Mouse (Mus musculus): Measurements from ENCODE around the gene Skor1.

The Skor1 gene

GRCm38 (mm10) chr9:63149372-63149766 is 608 bp upstream of the Skor1 start:
- in situ Hi-C loops (cut with MboI) = no loop called here

DNA sequence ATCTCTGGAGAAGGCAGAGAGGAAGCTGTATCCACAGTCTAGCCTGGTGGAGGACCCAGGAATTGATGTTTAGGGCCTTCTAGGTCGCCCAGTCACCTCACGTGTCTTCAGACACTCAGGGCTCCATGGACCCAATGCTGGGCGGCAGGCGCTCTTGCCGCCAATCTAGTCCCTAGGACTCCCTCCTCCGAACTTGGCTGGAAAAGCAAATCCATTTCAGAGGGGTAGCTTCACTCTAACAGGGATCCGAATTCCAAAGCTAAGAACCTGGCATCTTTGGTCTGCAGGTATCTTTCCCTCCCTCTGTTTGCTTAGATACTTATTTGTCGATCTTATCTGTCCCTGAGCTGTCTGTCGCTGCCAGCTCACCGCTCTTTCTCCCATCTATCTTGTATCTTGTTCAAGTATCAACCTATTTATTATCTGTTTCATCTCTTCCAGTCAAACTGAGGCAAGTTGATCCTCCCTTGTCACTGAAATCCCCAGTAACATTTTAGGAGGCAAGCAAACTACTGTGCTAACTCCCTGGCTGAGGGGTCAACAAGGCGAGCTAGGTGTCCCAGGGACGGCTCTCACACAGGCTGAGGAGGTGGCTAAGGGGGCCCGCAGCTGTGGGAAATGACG is 863 bp downstream of the Skor1 start:
- in situ Hi-C loops (cut with MboI) = no loop called here

DNA sequence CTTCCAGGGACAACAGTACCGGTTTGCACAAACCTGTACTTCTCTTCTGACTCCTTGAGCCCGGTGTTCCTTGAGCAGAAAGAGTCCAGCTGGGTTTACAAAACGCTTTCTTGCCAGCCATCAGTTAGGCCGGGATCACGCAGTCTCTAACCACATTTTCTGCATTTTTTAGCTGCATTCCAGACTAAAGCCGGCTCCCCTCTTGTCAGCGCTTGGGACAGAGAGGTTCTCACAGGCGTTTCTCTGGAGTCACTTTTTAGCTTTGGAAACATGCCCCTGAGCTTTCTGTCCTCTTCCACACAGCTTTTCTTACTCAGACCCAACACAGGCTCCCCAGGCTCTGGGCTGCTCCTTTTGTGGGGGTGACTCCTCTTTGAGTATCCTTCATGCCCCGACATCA is 1.5 kb downstream of the Skor1 start:
- in situ Hi-C loops (cut with MboI) = no loop called here

- in situ Hi-C loops (cut with MboI) = no loop called here
Measured at GRCm38 (mm10) chr9:63146856-63147274, 1.9 kb downstream of the Skor1 start.

DNA sequence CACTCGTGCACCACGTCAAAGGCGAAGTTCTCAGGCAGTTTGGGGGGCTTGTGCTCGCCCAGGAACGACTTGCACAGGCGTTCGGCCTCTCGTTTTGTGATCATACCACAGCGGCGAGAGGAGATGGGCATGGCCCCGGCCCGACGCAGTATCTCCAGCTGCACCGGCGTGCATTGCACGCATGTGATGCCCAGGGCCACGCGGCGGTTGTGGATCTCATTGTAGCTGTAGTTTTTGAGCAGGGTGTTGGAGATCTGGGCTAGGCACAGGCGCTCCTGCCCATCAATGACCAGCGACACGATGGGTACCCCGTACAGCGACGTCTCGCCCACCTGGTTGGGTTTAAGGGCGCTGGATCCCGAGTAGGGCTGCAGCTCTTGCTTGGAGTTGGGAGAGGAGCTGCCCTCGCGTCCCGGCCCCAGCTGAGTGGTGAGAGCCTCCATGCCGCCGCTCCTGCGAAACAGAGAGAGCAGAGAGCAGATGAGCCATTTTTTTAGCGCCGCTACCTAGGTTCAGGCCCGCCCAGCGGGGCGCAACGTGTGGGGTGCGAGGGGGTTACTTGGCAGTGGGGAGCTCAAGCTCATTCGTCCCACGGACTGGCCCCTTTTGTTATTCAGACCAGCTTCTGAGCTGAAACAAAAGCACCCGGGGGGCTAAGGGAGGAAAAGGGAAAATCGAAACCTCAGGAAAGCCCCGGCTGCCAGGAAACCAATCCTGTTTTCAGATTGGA is 2.5 kb downstream of the Skor1 start:
- in situ Hi-C loops (cut with MboI) = no loop called here

DNA sequence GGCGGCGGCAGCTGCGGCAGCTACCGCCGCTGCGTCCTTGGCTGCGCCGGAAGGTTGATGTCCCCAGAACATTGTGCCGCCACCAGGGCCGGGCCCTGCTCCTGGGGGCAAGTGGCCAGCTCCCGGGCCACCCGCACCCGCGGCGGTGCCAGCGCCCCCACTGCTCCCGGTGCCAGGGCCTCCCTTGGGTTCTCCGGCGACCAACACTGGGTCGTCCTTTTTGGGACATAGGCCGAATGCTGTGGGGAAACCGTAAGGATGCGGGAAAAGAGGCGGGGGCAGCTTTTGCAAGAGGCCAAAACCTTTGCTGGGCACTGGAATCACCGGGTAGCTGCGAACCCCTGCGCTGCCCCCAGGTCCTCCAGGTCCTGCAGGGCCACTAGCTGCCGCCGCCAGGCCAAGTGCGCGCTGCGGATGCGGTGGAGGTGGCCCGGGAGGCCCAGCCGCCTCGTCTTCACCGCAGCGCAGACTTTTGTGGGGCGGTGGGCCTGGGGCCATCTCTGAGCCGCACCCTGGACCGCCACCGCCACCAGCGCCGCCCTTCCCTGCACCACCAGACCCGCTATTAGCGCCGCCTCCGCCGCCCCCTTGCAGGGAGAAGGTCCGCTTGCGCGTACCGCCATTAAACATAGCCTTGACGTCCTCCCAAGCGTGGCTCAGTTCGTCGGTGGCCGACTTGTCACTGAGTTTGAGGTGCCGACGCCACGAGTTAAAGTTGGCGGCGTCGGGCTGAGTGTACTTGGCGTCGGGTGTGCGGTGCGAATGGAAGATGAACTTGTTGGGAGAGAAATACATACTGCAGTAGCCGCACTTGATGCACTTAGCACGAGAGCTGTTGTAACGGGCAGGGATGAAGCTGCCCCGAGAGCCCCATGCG is 3.3 kb downstream of the Skor1 start:
- in situ Hi-C loops (cut with MboI) = no loop called here

DNA sequence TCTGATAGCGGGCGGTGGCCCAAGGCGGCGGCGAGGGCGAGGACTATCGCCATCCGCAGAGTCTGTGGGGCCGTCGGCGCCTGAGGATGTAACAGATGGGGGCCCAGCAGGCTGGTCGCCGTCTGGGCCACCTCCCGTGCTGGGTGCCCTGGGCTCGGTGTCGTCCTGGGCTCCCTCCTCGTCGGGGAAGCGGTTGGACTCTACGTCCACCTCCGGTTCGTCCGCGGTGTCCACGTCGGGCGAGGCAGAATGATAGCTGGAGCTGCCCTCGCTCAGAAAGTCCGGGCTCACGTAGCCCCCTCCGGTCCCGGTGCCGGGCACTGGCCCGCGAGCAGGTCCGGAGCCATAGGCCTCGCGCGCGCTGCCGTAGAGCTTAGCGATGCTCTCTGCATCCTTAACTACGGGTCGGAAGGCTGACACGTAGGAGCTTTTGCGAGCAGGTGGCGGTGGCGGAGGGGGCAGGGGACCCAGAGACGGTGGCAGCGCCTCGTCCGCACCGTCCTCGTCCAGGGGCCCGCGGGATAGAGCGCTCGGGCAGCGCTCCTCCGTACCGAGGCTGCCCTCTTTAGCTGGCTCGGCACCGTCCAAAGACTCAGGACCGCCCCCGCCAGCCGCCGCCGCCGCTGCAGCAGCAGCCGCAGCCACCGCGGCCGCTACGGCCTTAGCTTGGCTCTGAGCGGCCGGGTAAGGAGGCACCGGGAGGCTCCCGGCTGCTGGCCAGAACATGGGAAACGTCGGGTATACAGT is 4.1 kb downstream of the Skor1 start:
- in situ Hi-C loops (cut with MboI) = no loop called here

GRCm38 (mm10) chr9:63143641-63144501 is 4.9 kb downstream of the Skor1 start:
- in situ Hi-C loops (cut with MboI) = no loop called here

DNA sequence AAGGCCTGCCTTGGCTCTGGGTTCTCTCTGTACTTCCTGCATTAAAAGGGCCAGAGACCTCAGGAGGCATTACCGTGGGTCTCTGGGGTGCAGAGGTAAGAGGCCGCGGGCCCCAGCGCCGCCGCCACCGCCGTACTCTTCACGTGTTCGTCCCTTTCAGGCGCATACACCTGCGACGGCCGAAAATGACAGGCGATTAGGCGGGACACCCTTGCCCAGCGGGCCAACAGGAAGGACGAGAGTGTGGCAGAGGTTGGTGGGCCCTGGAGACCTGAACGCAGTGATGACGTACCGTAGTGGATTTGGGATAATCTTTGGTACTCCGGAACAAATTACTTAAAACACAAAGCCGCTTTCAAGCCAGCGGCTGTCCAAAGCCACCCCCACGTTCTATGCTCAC is 5.5 kb downstream of the Skor1 start:
- in situ Hi-C loops (cut with MboI) = no loop called here

DNA sequence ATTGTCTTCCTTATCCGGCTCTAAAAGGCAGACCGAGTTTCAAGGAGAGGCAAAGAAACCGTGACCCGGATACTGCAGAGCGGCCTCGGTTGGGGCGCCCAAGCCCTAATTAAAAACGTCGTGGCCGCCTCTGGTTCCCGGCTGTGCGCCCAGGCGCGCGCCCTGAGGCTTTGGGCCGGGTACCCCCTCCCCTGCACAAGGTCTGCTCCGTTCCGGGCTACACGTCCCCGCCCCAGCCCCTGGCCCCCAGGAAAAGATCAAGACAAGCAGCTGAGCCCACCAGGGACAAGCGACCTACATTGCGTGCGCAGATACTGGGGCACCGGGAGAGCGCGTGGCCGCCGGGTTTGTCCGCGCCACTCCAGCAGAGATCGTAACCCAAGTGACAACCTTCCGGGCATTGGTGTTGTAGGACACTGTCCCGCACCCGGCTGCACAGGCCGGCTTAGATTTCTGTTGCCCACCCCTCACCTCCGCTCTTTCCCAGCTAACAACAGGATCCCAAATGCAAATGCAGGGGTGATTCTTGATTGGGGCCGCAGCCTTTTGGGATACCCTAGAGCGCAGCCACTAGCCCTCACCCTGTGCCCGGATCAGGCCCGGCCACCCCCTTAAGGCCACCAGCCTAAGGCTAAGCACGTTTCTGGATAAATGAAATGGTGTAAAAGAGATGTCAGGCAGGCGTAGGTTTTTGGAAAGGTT is 6.3 kb downstream of the Skor1 start:
- in situ Hi-C loops (cut with MboI) = no loop called here

DNA sequence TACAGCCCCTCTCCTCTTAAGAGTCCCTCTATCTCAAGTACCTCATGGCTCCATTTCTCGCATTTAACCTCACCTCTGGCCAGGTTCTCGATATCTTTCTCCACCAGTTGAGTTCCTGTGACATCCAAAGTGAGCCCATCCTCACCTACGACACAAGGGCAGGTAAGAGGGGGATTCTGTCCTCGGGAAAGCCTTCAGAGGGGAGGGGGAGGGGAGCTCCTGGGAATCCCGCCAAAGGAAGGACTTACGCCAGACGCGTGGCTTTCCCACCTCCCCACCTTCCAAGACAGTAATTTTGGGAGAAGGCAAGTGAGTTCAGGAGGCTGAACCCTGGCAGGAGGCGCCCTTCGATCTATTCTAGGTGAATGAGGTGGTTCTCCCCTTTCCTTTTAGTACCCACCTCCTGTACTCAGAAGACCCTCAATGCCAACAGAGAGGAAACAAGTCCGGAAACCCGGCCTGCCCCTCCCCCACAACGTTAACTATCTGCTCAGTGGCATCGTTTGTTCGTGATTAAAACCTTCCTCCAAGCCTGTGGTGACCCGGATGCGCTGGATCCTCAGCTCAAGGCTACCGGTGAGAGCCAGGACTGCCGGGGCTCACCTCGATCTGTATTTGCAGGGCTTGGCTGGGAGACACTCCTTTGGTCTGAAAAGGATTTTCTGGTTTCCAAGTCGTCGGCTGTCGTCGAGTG is 7.0 kb downstream of the Skor1 start:
- in situ Hi-C loops (cut with MboI) = no loop called here

- in situ Hi-C loops (cut with MboI) = no loop called here
Measured at GRCm38 (mm10) chr9:63140211-63140610, 8.6 kb downstream of the Skor1 start.

GRCm38 (mm10) chr9:63139661-63140060 is 9.1 kb downstream of the Skor1 start:
- in situ Hi-C loops (cut with MboI) = no loop called here

DNA sequence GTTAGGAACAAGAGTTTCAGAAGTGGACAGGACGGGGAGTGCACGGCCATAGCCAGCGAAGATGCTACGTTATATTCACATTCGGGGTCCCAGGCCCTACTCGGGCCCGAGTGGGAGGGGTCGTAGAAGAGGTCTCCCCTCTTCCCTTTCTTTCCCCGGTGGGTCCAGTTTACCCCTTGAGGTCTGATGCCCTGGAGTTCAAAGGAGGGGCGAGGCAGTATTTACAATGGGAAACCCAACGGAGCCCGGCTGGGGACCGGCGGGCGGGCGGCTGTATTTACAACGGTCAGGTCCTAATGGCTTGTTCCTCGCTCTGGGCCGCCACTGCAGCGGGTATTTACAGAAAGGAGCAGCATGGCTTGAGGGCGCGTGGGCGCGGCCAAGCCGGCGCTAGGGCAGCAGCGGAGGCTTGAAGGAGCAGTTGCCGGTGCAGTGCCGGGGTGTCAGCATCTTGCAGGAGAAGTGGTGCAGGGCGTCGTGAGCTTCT is 10.2 kb downstream of the Skor1 start:
- in situ Hi-C loops (cut with MboI) = no loop called here

DNA sequence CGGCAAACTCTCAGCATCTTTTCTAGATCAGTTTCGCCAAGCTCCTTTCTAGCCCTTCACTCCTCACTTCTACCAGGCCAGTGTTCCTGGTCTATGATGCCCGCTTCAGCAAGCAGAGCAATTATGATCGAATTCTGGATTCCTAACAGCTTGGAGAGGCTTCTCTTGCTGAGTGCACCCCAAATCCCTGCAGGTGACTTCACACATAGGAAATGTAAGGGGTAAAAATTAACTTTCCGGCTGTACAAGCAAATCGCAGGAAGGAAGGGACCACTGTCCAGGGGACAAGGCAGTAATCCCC is 11.2 kb downstream of the Skor1 start:
- in situ Hi-C loops (cut with MboI) = no loop called here

DNA sequence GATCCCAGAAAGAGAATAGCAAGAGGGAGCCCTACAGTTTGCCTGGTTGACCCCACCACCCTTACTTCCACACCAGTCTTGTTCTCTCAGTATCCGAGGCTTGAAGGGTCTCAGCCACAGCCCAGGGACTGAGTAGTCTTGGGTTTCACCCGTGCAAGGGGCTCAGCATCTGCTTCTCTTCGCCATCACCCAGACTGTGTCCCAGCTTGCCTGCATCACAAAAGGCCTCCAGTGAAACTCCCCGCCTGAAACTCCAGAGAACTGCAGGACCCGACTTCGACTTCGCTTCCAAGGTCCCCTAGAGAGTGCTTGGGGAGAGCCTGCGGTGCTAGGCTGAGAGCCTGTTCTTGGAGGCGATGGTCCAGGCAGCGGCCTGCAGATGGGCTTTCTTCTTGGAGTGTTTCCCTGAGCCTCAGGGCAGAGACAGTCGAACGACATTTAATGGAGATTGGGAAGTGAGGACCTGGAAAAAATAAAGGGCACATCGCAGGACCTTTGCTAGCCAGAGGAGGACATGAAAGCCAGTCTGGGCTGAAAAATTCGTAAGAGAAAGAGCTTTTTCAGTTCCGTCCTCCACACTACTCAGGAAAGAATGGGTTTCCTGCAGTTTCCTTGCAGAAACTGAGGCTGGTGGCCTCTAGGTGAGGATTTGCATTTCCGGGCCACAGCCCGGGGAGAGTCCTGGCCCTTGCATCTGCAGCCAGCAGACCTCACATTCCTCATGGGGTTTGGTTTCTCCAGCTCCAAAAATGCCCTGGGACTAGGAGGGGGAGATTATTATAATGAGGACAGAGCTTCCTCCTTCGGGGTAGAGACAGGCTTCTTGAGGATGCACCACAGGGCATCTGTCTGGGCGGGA is 11.8 kb downstream of the Skor1 start:
- in situ Hi-C loops (cut with MboI) = no loop called here

DNA sequence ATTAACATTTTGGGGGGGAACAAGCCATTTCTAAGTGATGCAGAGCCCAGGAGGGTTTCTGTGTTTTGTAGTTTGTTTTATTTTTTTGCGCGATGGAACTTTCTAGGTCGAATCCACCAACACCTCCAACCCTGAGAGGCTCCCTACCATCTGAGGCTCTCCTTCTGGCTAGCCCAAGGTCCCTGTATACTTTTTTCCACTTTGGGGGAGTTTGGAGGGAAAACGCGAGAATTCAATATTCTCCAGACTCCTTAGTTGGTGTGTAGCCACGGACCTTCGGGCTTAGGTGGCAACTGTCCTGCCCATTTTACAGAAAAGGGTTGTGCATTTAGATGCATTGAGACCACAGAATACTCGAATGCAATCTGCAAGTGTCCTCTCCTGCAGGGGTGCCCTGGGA is 12.5 kb downstream of the Skor1 start:
- in situ Hi-C loops (cut with MboI) = no loop called here

DNA sequence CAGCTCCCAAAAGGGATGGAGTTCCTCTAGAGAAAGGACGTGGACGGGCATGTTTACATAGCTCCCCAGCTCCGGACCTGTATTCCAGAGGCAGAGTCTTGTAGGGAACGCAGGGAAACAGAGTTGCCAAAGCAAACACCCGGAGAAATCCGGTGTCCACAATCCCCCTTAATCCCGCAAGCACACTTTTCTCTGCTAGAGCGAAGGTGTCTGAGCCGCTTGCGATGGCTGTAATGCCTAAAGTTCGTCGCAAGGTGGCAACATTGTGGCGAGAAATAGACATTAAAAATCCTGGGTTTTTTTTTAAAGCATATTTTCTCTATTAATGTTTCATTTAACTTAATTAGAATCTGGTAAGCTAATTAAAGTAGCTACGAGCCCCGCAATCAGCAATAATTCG is 13.0 kb downstream of the Skor1 start:
- in situ Hi-C loops (cut with MboI) = no loop called here

- in situ Hi-C loops (cut with MboI) = no loop called here
Measured at GRCm38 (mm10) chr9:63135356-63135755, 13.4 kb downstream of the Skor1 start.

Measured in mature B cell (primary cell).